Mouse (Mus musculus) neural tube, embryonic 12.5 days (tissue): ENCODE results near the gene A830018L16Rik. TPM values are rescaled to one million over a fixed set of nuclear protein-coding genes. Genes with fewer than 3 reads are reported as not detected.
"Not testable (repeated sequence)": the region's sequence is repeated elsewhere in the genome, so short reads cannot be mapped to it uniquely, and the experiment has no call there.

Experiments used
- ATAC-seq: fragments of 200-750 bp; cut with Nextera tagmentation; 2 replicates; pipeline ENCODE4 v1.8.0; 2017; ENCODE audit warnings: low read depth, mild to moderate bottlenecking, moderate TSS enrichment, moderate library complexity; ENCODE audit not compliant: low FRiP score
- H3K27ac ChIP-seq: fragments of 300-500 bp; sonication (generic); 2 replicates; pipeline ENCODE4 v1.5.1; 2016
- H3K27me3 ChIP-seq: fragments of 300-500 bp; sonication (generic); replicated peaks from 2 replicates; pipeline ENCODE4 v1.6.1; 2016; ENCODE audit warnings: mild to moderate bottlenecking
- H3K36me3 ChIP-seq: fragments of 300-500 bp; sonication (generic); 2 replicates; pipeline ENCODE4 v1.6.1; 2016; ENCODE audit warnings: mild to moderate bottlenecking
- H3K4me1 ChIP-seq: fragments of 300-500 bp; sonication (generic); 2 replicates; pipeline ENCODE4 v1.6.1; 2016
- H3K4me2 ChIP-seq: fragments of 300-500 bp; sonication (generic); replicated peaks from 2 replicates; pipeline ENCODE4 v1.6.1; 2016; ENCODE audit warnings: mild to moderate bottlenecking
- H3K4me3 ChIP-seq: fragments of 300-500 bp; sonication (generic); 2 replicates; pipeline ENCODE4 v1.5.1; 2016
- H3K9ac ChIP-seq: fragments of 300-500 bp; sonication (generic); 2 replicates; pipeline ENCODE4 v1.6.1; 2016; ENCODE audit warnings: mild to moderate bottlenecking
- H3K9me3 ChIP-seq: fragments of 300-500 bp; sonication (generic); 2 replicates; pipeline ENCODE4 v1.6.1; 2016; ENCODE audit warnings: mild to moderate bottlenecking
- WGBS: fragments of 180-500 bp; shearing (Covaris S2); methylation state at CpG from one replicate; pipeline ENCODE4 v1.1.7; 2016; 5-methylcytosine and 5-hydroxymethylcytosine counted together
- polyA plus RNA-seq: library from polyadenylated mRNA; unstranded; fragments of >200 nt; fragmentation: Nextera tagmentation; extraction: Ambion mirVana; gene quantifications from 2 replicates; pipeline ENCODE4 v1.2.1, GENCODE M21; 2016

Gene A830018L16Rik
- polyA plus RNA-seq, 1 experiment from 2014 or later, result 3.7 TPM

GRCm38 (mm10) chr1:11915873-11916272 lies 502.0 kb downstream of the A830018L16Rik start:
- no peak overlapping the region for H3K9ac ChIP-seq
- no peaks in the 10 kb centered on the region for H3K36me3 ChIP-seq
- no peaks in the 10 kb centered on the region for H3K4me1 ChIP-seq
- no peak for ATAC-seq
- no peak overlapping the region for H3K27ac ChIP-seq
- H3K27me3 ChIP-seq, result no peaks in the 10 kb centered on the region
- no peak overlapping the region for H3K4me2 ChIP-seq
- H3K9me3 ChIP-seq, result 0 out of 2 replicates have a peak, but pooled peaks cover 4% of the 10 kb centered on the region
- no peak overlapping the region for H3K4me3 ChIP-seq

GRCm38 (mm10) chr1:11936984-11937383 lies 523.1 kb downstream of the A830018L16Rik start:
- ATAC-seq, result no peak
- WGBS, result 75% methylated on average over 9 of the region's 9 CpGs
- Histone ChIP-seq H3K4me2 (no peak overlapping the region), H3K9me3 (no peaks in the 10 kb centered on the region), H3K4me1 (no peaks in the 10 kb centered on the region), H3K36me3 (no peaks in the 10 kb centered on the region), H3K9ac (no peak overlapping the region), H3K4me3 (no peak overlapping the region), H3K27me3 (no peaks in the 10 kb centered on the region), H3K27ac (no peak overlapping the region)

- Histone ChIP-seq H3K9ac (no peak overlapping the region), H3K9me3 (no peaks in the 10 kb centered on the region), H3K27me3 (no peaks in the 10 kb centered on the region), H3K27ac (no peak overlapping the region), H3K4me2 (no peak overlapping the region), H3K4me1 (no peaks in the 10 kb centered on the region), H3K36me3 (no peaks in the 10 kb centered on the region), H3K4me3 (no peak overlapping the region)
- ATAC-seq, result no peak
- 85% methylated on average over 2 of the region's 2 CpGs for WGBS
Measured at GRCm38 (mm10) chr1:11959421-11960206, 545.7 kb downstream of the A830018L16Rik start.

DNA sequence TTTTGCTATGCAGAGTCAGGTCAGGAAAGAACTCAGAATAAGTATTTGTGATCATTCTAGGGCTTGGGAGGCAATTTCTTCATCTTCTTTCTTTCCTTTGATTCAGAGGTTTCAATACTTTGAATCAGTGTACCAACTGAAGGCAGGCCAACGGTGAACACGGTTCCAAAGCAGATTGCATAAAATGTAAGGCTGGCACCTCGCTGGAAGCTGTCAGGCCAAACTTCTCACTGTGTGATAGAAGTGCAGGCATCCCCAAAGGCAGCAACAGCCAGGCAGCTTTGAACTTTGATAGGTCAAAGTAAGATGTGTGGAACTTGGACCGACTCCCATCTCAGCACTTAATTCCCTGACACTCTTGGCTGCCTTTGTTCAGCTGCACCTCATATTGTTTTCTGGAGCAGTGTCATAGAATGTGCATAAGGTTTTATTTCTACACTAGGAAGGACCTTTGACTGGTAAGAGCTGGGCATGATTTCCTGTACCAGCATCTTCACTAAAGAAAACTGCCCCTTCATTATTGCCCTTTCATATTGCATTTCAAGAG lies 568.8 kb downstream of the A830018L16Rik start:
- 86% methylated on average over 4 of the region's 4 CpGs for WGBS
- no peaks in the 10 kb centered on the region for H3K4me1 ChIP-seq
- no peak for ATAC-seq
- no peak overlapping the region for H3K9ac ChIP-seq
- H3K27ac ChIP-seq, result no peak overlapping the region
- H3K4me3 ChIP-seq, result no peak overlapping the region
- no peaks in the 10 kb centered on the region for H3K9me3 ChIP-seq
- no peaks in the 10 kb centered on the region for H3K27me3 ChIP-seq
- H3K4me2 ChIP-seq, result no peak overlapping the region
- no peaks in the 10 kb centered on the region for H3K36me3 ChIP-seq

DNA sequence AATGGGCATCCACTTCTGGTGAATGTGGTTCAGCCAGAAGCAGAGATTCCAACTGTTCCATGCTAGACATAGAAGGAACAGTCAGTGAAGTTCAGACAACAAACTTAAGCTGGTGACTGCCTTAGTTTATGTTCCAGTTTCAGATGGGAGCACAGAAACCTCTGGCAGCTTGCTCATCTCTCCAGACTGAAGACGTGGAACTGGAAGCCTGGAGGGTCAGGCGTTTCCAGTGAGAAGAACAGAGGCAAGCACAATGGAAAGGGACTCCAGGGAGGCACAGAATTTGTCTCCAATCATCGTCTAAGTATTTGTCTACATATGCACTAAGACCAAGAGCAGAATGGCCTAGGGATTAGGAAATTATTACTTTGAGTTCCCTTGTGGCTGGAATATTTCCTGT lies 576.1 kb downstream of the A830018L16Rik start:
- H3K4me1 ChIP-seq, result no peaks in the 10 kb centered on the region
- no peaks in the 10 kb centered on the region for H3K9me3 ChIP-seq
- ATAC-seq, result no peak
- no peak overlapping the region for H3K27ac ChIP-seq
- 84% methylated on average over 3 of the region's 3 CpGs for WGBS
- H3K36me3 ChIP-seq, result no peaks in the 10 kb centered on the region
- H3K4me2 ChIP-seq, result no peak overlapping the region
- H3K4me3 ChIP-seq, result no peak overlapping the region
- no peak overlapping the region for H3K9ac ChIP-seq
- no peaks in the 10 kb centered on the region for H3K27me3 ChIP-seq

GRCm38 (mm10) chr1:11996297-11996878 lies 582.5 kb downstream of the A830018L16Rik start:
- no peak for ATAC-seq
- no peaks in the 10 kb centered on the region for H3K36me3 ChIP-seq
- H3K9ac ChIP-seq, result no peak overlapping the region
- no peaks in the 10 kb centered on the region for H3K9me3 ChIP-seq
- WGBS, result 39% methylated on average over 2 of the region's 2 CpGs
- no peak overlapping the region for H3K27ac ChIP-seq
- H3K4me2 ChIP-seq, result no peak overlapping the region
- H3K4me3 ChIP-seq, result no peak overlapping the region
- peaks cover 5% of the 10 kb centered on the region; the same call in 1 of the 2 replicates for H3K4me1 ChIP-seq
- no peaks in the 10 kb centered on the region for H3K27me3 ChIP-seq

GRCm38 (mm10) chr1:11997574-11997973 lies 583.7 kb downstream of the A830018L16Rik start:
- ATAC-seq, result no peak
- no peak overlapping the region for H3K4me2 ChIP-seq

DNA sequence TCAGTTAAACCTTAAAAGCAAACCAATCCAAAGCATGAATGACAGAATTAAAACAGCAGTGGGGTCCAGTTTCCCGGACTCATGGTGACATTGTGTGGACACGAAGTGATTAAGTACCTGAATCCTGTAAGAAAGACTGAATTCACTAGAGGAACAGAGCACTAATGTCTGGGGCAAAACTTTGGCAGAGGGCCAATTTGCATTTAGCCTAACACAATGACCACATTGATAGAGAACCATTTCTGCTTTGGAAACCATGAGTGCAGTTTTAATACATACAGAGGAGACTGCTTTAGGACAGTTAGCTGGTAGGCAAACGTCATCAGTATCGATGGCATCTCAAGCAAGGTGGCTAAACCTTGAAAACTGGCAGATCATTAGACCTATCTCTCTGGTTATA lies 586.7 kb downstream of the A830018L16Rik start:
- 23% methylated on average over 4 of the region's 4 CpGs for WGBS
- ATAC-seq, result peak; percentile 73

More at GRCm38 (mm10) chr1:11997574-11997973, 583.7 kb downstream of the A830018L16Rik start:
- 78% methylated on average over 2 of the region's 2 CpGs for WGBS
- H3K9ac ChIP-seq, result no peak overlapping the region
- no peaks in the 10 kb centered on the region for H3K9me3 ChIP-seq
- no peak overlapping the region for H3K4me3 ChIP-seq
- H3K4me1 ChIP-seq, result peaks cover 5% of the 10 kb centered on the region; the same call in 1 of the 2 replicates
- no peak overlapping the region for H3K27ac ChIP-seq
- no peaks in the 10 kb centered on the region for H3K36me3 ChIP-seq
- H3K27me3 ChIP-seq, result no peaks in the 10 kb centered on the region

DNA sequence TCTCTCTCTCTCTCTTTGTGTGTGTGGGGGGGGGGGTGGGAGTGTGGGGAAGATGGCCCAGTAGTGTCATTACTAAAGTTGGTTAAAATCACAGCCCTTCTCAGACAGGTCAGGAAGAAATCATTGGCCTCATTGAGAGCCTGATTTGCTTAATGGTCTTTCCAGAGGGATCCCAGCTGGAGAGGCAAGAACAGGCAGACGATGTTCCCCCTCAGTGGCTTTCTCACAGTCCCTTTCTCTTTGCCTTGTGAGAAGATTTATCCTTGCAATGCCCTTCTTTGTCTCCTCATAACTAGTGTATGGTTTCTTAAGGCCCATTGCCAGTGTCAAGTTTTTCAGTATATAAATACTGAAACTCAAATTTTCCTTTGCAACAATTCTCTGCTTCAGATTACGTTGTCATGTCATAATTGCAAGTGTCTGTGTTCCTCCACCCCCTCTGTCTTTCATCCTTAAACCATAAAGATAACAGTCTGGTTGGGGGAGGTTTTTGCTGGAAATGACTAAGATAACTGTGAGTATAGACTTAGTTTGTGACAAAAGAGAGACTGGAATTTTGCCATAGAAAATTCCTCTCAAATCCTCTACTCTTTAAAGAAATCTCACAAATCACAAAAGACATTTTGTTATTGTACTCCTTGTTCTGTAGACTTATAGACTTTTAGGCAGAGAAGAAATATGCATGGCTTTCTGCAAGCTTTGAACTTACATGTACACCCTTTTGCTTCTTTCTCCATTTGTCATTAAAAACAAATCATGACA lies 595.1 kb downstream of the A830018L16Rik start:
- H3K4me2 ChIP-seq, result no peak overlapping the region
- H3K36me3 ChIP-seq, result no peaks in the 10 kb centered on the region
- 35% methylated on average over 2 of the region's 2 CpGs for WGBS
- H3K4me3 ChIP-seq, result no peak overlapping the region
- H3K4me1 ChIP-seq, result no peaks in the 10 kb centered on the region
- H3K27me3 ChIP-seq, result no peaks in the 10 kb centered on the region
- no peak overlapping the region for H3K9ac ChIP-seq
- no peak for ATAC-seq
- H3K9me3 ChIP-seq, result no peaks in the 10 kb centered on the region
- no peak overlapping the region for H3K27ac ChIP-seq

More for the DNA sequence above, 586.7 kb downstream of the A830018L16Rik start:
- Histone ChIP-seq H3K4me1 (peaks cover 5% of the 10 kb centered on the region; the same call in 1 of the 2 replicates), H3K36me3 (no peaks in the 10 kb centered on the region), H3K27me3 (no peaks in the 10 kb centered on the region), H3K9me3 (no peaks in the 10 kb centered on the region), H3K4me2 (no peak overlapping the region), H3K27ac (no peak overlapping the region), H3K9ac (no peak overlapping the region), H3K4me3 (no peak overlapping the region)

GRCm38 (mm10) chr1:12009551-12009846 lies 595.6 kb downstream of the A830018L16Rik start:
- H3K4me1 ChIP-seq, result no peaks in the 10 kb centered on the region
- H3K27ac ChIP-seq, result no peak overlapping the region
- no peak for ATAC-seq
- H3K36me3 ChIP-seq, result no peaks in the 10 kb centered on the region
- no peak overlapping the region for H3K4me3 ChIP-seq
- H3K27me3 ChIP-seq, result no peaks in the 10 kb centered on the region
- no peaks in the 10 kb centered on the region for H3K9me3 ChIP-seq
- H3K4me2 ChIP-seq, result no peak overlapping the region
- H3K9ac ChIP-seq, result no peak overlapping the region

GRCm38 (mm10) chr1:12010607-12011006 lies 596.7 kb downstream of the A830018L16Rik start:
- H3K27ac ChIP-seq, result no peak overlapping the region
- no peaks in the 10 kb centered on the region for H3K36me3 ChIP-seq
- no peaks in the 10 kb centered on the region for H3K4me1 ChIP-seq
- WGBS, result 84% methylated on average over 1 of the region's 1 CpGs
- ATAC-seq, result no peak
- no peaks in the 10 kb centered on the region for H3K27me3 ChIP-seq
- no peak overlapping the region for H3K4me2 ChIP-seq
- H3K4me3 ChIP-seq, result no peak overlapping the region
- no peaks in the 10 kb centered on the region for H3K9me3 ChIP-seq
- no peak overlapping the region for H3K9ac ChIP-seq

DNA sequence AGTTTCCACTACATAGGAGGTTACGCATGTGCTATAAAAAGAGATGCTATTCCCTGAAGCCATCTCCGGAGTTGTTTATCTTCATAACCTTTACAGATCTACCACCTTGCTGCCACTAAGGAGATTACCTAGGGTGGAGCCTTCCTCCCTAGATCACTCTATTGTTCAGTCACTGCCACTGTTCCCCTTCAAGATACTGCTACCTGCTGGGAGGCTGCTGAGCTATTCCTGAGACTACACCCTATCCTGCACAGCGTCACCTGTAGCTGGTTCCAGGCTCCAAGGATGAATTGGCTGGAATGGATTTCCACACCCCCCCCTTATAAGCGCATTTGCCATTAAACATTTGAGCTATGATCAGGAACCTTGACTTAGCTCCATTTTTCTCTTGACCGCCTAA lies 606.7 kb downstream of the A830018L16Rik start:
- H3K27ac ChIP-seq, H3K4me2 ChIP-seq, ATAC-seq, H3K27me3 ChIP-seq, H3K9ac ChIP-seq, H3K4me3 ChIP-seq, H3K4me1 ChIP-seq, H3K9me3 ChIP-seq, H3K36me3 ChIP-seq: not testable (repeated sequence)
- WGBS, result 88% methylated on average over 5 of the region's 5 CpGs
